Mouse (Mus musculus) cerebellum, adult (tissue): ENCODE measurements around the gene Hscb.

ENCODE experiments used
- ATAC-seq: cut with Nextera tagmentation; 2 replicates; pipeline ENCODE4 v1.9.2; 2017; ENCODE audit warnings: mild to moderate bottlenecking, moderate library complexity, mixed read lengths; ENCODE audit not compliant: insufficient number of reproducible peaks, low FRiP score, low TSS enrichment

Hscb gene

DNA sequence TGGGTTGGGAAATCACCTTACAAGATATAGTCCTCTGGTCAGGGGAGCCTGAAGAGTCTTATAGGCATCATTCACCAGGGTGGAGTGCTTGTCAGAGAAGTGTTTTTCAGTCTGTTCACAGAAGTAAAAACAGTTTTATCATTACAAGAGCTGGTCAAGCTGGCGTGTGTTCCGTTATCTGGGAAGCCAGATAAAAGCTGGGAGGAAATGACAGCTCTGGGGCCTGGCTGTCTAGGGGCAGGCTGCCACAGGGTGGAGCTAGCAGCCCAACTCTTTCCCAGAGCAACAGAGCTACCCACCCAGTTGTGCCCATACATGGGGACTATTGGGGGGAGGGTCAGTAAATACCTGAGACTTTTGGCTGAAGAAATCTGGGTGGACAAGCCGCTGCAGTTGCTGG, 3.6 kb downstream of the Hscb start:
- no peak for ATAC-seq

DNA sequence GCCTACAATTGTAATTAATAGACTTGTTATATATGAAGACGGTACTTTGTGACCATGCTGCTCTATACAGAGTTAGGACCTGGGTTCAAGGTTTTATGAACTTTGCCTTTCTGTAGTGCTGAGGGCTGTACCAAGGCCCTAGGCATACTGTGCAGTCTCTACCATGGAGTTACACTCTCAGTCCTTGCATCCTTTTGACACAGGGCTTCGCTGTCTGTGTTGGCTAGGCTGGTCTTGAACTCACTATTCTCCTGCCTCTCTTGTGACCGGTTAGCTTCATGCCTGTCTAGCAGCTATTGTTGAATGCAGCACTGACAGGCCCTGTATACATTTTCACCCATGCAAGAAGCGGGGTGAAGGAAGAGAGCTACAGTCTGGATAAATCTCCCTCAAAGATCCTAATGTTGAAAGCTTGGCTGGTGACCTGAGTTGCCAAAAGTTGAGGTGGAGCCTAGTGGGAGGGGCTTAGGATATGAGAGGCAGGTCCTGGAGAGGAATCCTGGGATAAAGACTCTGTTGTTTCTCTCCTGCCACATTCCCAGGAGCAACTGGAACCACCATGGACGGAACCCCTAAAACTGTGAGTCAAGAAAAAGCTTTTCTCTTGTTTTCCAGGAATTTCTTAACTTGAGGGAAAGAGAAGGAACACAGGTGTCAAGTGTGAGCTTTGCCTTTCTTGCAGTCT, 8.4 kb downstream of the Hscb start:
- no peak for ATAC-seq

DNA sequence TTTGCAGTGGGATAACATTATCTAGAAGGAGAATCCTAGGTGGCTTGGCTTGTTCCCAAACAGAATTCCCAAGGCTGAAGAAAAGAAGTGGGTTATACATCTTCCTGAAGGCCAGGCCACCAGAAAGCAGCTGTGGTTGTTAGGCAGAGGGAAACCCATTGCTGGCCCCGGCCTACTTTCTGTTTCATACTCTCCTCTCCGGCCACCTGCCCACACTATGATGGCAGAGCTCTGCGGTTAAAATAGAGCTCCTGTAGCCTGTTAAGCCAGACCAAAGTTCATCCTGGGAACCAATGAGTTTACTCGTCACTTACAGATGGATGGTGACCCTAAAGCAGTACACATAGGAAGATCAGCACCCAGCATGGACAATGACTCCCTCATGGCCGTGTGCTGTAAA, 12.0 kb downstream of the Hscb start:
- no peak for ATAC-seq

DNA sequence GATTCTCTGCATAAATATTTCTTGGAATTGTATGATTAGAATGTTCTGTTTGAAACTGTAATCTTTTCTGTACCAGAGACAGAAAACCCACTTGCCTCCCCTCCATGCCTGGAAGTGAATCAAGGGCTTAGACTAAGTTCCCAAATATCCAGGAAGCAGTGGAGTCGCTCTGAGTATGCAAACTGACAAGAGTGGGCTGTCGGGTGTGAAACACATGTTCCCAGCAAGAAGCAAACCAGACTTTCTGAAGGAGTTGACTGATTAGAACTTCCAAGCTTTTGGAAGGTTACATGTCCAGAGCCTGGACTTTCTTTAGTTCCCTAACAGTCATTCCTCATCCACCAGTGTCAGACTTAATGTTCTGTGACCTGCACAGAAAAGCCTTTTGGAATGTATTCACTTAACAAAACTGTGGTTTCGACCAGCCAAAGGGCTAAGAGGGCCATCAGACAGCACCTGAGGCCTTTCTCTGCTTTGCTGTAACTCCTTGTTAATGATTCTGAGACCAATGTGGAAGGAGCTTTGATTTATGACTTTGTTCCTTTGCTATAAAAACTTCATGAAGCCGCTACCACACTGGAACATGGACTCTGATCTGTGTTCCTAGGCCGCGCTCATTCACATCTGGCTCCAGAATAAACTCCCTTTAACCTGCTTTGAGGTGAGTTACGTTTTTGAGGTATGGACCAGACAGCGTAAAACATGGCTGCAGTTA, 12.6 kb downstream of the Hscb start:
- ATAC-seq = no peak

DNA sequence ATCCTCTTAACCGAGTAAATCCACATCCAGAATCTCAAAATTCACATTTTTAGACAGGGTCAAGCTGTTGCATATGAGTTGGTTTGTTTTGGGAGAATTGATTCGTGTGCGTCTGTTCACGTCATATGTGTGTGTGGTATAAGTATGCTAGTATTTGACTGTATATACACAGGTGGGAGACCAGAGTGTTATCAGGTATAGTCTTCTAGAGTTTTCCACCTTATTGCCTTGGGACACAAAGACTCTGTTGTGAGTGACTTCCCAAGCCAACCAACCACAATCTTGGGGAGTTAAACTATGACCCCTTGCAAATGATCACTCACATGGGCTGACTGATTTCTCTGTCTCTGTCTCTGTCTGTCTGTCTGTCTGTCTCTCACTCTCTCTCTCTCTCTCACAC, 15.2 kb downstream of the Hscb start:
- no peak for ATAC-seq

GRCm38 (mm10) chr5:110809667-110810325, 29.8 kb downstream of the Hscb start, which contains the start of gene Ulk1:
Ulk1 (minus strand) TSS chr5:110810097.
- ATAC-seq = peak; percentile 92

- ATAC-seq = 0 out of 2 replicates have a peak, but pooled peaks have one; percentile 2
Measured at GRCm38 (mm10) chr5:110808821-110809666, 30.5 kb downstream of the Hscb start.

DNA sequence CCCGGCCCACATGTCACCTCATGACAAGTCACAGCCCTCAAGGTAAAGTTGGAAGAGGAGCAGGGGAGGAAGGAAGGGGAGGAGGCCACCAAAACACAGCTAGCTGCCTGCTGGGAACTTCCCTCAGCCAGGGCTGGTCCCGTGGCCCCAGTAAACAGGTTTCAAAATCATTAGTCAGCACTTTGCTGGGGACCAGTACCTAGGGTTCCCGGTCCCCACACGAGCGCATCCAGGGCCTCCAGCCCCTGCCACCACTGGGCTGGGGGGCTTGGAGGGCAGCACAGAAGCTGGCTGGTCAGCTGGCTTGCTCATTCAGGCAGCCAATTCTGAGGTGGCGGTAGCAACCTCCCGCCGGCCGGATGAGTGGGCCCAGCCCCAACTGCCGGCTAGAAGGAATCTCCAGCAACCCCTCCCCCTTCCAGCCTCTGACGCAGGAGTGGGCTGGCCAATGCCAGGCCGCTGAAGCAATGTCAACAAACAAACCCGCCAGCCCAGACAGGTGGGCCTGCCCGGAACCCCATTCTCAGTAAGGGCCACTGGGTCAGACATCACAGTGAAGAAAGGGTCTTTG, 31.4 kb downstream of the Hscb start:
- peak; percentile 53; the same call in 1 of the 2 replicates for ATAC-seq

DNA sequence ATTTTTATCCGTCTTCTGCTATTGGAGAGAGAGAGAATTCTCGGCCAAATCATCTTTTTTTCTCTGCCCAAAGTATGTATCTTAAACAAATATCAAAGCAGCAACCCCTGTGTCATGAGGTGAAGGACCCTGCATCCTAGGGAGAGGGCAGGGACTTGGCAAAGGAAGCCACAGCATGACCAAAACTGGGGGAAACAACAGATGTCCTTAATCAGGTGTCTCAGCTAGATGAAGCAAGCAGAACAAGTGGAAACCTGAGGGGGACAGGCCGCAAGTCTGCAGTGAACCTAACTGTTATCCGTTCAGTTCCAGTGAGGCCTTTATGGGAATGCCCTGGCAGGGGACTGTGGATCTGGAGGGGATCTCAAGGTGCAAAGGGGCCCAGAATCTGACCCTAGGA, 32.1 kb downstream of the Hscb start:
- ATAC-seq = no peak

DNA sequence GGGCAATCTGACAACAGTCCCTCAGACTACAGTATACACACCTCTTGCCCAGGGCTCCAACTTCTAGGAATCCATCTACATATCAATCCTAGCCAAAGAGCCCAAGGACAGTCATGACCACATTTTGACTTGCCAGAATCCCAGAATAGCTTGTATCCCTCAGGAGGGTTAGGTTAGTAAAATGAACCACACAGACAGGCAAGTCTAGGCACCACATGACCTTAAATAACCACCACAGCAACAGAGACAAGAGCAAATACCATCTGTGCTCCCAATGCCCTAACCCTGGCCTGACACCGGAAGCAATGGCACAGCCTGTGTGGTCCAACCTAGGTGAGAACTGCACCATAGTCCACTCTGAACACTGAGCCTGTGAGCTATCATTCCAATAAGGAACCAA, 32.9 kb downstream of the Hscb start:
- ATAC-seq = no peak

- no peak for ATAC-seq
Measured at GRCm38 (mm10) chr5:110806154-110806553, 33.4 kb downstream of the Hscb start.

DNA sequence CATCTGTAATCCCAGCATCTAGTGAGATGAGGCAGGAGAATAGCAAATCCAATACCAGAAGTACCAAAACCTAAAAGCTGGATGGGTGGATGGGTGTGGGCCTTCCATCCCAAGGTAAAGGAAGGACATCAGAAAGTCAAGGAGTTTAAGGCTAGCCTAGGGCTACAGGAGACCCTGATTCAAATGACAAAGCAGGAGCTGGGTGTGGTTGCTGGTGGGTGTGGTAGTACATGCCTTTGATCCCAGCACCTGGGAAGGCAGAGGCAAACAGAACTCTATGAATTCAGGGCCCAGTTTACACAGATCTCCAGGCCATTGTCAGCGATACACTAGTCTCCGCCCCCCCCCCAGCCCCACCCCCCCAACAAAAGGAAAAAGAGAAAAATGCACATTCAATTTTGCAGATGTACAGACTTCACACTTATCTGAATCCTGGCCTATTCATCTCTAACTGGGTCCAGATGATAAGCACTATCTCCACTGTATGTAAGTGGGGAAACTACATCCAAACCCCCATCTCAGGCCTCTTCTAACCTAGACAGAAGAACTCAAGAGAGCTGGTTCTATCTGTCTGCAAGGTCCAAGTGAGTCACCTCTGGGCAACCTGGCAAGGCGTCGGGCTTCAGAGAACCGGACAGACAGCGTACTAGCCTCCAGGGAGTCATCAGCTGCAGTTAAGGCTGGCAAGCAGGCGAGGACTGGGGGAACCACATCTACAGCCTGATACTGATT, 35.4 kb downstream of the Hscb start:
- ATAC-seq = no peak

GRCm38 (mm10) chr5:110802809-110803208, 36.8 kb downstream of the Hscb start:
- no peak for ATAC-seq

GRCm38 (mm10) chr5:110802186-110802585, 37.4 kb downstream of the Hscb start:
- ATAC-seq = peak; percentile 91

DNA sequence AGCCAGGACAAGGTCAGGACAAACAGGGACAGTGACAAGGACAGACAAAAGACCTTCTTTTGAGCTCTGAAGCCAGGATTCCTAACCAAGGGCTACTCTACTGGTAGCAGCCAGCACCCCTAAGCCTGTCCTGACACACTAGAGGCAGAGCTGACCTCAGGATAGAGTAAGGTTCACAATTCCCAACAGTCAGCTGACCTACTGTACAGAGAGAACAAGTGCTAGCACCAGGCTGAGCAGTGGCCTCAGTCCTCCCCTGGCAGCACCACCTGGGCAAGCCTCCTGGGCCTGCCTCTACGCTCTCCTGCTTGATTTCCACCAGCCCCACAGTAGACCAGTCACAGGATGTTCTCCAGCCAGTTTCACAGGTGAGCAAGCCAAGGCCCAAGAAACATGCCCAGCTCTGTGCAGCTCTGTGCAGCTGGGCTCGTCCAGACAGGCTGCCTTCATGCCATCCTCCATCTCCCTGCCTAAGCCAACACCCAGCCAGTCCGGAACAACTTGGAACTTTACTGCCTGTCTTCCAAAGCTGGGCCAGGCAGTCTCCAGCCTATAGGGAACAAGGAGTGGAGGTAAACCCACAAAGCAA, 38.4 kb downstream of the Hscb start:
- ATAC-seq = no peak

- no peak for ATAC-seq
Measured at GRCm38 (mm10) chr5:110797696-110798095, 41.9 kb downstream of the Hscb start.

DNA sequence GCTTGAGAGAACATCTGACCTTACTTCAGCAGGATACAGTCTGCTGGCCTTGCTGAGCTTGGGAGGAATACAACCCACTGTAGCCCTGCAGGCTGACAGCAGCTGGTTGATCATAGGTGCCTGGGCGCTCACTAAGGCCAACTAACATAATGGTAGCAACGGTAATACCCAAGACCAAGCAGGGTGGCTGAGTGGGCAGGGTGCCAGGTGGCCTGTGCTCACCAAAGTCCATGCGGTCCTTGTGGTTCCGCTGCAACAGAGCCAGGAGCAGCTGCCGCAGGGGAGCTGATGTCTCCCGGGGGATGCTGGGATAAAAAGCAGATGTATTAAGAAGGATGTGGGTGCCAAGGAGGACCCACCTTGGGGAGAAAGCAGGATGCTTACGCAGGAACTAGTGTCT, 45.2 kb downstream of the Hscb start:
- no peak for ATAC-seq

- ATAC-seq = no peak
Measured at GRCm38 (mm10) chr5:110788684-110789083, 50.9 kb downstream of the Hscb start.
